Mouse (Mus musculus) cerebellum, adult 8-10 months (tissue): ENCODE results near the gene Alox12b.
A peak's percentile ranks its signal among the peaks of the same experiment; 100 is the strongest.

Source experiments
- DNase-seq: peaks from one replicate; pipeline ENCODE4 v3.0.0; 2022

Alox12b gene

DNA sequence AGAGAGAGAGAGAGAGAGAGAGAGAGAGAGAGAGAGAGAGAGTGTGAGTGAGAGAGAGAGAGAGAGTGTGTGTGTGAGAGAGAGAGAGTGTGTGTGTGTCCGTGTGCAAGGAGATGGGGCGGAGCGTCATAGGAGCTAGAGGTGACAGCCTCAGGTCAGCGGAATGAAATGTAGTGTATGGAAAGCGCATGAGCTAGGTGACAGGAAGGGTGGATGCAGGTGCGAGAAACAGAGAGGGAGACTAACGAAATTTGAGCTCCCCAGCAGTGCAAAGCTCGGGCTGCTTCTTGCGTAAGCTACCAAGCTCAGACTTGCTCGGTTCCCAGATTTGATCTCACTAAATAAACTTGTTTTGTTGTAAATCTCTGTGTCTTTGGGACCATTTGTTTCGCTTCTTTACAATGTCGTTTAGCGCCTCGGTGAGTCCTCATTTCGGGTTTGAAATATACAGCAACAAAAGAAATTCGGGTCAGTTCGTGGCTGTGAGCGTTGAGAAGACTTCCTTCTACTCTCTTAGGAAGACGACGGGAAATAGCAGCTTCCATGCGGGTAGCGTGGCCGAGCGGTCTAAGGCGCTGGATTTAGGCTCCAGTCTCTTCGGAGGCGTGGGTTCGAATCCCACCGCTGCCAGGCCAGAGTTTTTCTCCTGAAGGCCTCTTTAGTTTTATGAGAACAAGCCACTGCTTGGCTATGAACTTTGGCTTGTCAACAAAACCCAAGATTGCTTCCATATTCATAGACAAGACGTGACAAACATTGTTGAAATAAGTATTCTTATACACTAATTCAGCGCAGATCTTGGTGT lies 32.9 kb upstream of the Alox12b start:
- peak; percentile 91 for DNase-seq

DNA sequence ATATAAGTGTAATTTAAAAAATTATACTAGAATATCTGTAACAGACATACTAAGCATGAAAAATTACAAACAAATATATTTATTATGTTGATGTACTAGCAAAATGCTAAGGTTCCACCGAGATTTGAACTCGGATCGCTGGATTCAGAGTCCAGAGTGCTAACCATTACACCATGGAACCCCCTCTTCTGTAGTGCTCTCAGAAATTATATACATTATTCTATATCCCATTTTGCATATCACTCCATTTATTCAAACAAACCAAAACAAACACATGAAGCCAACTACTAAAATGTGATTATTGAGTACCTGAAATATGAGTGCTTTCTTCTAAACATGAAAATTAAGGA lies 32.3 kb upstream of the Alox12b start:
- DNase-seq = peak; percentile 78

DNA sequence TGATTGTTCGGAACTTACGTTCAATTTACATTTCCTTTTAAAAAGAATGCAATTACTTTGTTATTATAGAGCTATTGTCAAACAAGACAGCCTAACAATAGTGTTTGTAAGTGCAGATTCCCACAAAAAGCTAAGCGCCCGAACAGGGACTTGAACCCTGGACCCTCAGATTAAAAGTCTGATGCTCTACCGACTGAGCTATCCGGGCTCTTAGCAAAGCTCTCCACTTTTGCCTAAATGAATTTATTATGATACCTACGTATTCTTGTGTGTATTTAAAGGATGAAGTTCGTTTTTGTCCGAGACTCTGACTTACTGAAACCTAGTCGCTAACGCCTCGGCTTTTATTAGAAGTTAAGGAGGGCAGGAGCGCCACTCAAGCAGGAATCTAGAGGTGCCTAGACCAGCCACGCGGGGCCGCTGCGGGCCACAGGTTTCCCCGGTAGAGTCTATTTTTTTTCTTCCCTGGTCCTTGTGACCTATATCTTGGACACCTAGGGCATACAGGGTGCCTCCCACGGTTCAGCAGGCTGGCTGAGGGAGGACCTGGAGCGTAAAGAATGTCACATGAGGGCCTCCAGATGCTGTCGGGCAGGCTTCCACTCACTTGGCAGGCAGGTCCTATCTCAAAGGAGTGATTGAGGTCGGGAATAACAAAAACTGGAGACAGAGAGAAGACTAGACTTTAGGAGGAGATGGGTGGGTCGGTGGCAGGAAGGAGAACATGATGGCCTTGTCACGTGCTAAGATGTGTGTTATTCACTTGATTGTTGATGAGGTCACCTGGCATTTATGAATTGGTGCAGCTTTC lies 31.5 kb upstream of the Alox12b start:
- DNase-seq = peak; percentile 88

DNA sequence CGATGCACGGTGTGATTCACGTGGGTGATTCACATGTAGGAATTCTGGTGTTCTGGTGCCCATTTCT lies 31.1 kb upstream of the Alox12b start, which contains the start of gene Aloxe3:
TSS of gene Aloxe3 (plus strand) at position 45 of the 67 bp plus-strand sequence.
- no peak for DNase-seq

DNA sequence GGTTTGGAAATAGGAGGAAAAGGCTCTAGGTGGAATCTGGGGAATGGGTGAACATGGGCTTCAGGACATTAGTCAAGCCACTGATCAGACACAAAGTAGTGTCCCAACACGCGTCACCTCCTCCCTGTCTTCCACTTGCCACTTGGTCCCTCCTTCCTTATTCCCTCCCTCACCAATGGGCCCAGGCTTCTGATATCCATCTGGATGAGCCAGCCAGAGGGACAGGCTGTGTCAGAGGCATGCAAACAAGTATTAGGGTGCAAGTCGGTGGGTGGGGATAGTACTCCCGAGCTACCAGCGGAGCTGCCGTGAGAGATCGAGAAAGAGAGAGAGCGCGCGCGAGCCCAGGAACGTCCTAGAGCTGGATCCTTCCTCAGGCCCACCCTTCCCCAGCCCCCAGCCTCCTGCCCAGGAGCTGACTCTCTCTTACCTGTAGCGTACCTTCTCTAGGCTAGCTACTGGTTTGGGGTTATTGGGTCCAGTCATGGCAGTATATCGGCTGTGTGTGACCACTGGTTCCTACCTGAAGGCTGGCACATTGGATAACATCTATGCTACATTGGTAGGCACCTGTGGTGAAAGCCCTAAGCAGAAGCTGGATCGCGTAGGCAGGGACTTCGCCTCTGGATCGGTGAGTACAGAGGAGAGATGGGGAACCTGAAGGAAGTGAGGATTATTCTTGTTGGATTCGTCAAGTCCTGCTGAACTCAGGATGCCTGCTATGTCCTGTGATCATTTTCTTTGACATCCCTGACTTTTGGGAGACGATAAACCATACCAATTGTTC lies 30.7 kb upstream of the Alox12b start:
- peak; percentile 63 for DNase-seq

DNA sequence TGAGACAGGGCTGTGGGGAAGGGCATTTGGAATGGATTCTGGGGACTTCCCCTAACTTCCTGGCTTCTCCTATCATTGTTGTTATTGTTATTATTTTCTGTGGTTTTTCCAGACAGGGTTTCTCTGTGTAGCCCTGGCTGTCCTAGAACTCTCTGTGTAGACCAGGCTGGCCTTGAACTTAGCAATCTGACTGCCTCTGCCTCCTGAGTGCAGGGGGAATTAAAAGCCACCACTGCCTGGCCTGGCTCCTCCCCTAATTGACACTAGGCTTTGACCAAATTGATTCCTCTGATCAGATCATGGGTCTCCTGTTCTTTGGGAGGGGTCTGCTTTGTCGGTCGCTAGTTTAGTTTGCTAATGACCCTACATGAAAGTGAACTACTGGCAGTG lies 30.1 kb upstream of the Alox12b start:
- no peak for DNase-seq

DNA sequence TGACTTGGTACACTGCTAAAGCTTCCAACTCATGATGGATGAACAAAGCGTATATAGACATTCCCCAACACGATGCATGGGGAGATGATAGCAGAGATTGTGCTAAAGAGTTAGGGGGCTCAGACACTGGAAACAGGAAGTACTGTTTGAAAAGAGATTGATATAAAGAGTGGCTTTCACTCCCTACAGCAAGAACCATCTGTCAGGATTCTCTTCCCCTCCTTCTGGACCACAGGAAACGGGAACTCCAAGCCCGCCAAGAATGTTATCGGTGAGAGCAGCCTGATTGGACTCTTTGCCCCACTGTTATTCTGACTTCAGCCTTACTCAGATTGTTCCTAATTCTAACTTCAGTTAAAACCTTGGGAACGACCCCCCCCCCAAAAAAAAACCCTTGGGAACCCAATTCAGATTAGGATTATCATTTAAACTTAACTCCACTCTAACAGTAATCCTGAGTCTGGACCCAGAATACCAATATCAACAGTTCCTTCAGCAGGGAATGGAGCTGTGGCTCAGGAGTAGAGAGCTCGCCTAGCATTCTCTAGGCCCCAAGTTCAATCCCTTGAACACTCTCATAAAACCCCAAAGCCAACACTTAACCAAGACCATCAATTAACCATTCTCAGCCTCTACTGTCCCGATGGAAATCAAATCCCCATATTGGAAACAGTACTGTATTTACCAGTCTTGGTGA lies 28.2 kb upstream of the Alox12b start:
- DNase-seq = no peak

DNA sequence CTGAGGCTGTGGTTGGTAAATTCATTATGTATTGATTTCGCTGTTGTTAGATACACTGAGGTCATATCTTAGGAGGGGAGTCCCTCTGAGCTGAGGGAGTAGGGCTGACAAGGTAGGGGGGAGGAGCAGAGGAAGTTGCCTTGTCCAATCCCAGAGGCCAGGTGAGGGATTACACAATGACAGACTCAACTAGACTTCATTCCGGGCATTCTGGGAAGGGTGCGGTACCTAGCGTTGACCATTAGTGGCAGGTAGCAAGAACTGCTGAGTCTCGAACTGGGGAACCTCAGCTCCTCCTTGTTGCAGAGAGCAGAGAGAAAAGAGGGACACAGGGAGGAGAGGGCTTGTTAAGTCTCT lies 23.2 kb upstream of the Alox12b start:
- DNase-seq = no peak

DNA sequence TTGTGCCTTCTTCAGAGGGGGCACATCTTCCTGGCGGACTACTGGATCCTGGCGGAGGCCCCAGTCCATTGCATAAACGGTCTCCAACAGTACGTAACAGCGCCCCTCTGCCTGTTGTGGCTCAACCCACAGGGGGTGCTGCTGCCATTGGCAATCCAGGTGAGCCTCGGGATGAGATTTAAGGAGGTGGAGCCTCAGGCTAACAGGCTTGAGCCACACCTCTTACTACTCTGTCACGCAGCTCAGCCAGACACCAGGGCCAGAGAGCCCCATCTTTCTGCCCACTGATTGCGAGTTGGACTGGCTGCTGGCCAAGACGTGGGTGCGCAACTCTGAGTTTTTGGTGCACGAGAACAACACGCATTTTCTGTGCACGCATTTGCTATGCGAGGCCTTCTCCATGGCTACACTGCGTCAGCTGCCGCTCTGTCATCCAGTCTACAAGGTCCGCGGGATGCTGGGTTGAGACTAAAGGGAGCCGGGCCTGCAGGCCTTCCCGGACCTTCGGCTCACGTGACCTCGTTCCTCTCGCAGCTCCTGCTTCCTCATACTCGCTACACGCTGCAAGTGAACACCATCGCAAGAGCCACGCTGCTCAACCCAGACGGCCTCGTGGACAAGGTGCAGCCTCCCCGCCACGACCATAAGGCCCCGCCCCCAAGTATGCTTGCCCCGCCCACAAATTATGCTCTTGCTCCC lies 22.7 kb upstream of the Alox12b start:
- DNase-seq = peak; percentile 70

DNA sequence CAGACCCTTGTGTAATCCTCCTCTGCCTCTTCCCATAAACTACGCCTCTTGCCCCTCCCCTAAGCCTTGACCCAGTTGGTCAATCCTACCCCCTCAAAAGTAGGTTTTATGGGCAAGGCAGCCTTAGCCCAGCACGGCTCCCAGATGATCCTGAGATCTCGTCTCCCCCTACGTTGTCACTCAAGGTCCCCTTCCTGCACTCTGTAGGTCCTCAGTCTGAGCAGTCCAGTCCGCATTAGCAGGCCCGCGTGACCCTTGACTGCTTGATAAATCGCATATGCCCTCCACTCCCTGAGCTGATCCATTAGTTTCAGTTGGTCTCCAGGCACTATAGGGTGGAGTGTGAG lies 22.2 kb upstream of the Alox12b start:
- DNase-seq = no peak

DNA sequence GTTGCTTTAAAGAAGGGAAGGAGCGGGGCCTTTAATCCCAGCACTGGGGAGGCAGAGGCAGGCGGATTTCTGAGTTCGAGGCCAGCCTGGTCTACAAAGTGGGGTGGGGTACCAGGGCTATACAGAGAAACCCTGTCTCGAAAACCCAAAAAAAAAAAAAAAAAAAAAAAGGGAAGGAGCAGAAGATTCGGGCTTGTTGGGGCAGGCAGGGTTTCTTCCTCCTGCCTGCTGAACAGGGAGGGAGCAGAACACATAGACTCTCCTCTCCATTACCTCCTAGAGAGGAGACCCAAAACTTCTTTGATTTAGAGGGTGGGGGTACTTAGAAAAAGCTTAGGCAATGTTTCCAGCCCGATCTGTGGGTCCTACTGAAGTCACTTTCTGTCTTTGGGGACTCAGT lies 21.4 kb upstream of the Alox12b start:
- DNase-seq = no peak

DNA sequence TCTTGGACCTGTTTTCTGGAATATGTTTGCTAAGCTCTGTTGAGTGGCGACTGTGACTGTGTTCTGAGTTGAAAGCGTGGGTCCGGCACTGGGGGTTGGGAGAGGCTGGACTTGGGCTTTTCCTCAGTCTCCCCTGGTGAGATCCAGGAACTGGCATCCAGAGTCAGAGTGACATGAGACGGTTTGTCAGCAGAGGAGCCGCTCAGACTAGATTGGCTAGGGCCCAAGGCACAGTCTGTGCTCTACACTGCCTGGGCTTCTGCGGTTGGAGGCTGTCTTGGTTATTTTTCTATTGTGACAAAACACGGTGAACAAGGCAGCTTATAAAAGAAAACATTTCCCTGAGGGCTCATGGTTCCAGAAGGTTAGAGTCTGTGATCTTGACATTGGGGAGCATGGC lies 9.2 kb upstream of the Alox12b start:
- DNase-seq = no peak

DNA sequence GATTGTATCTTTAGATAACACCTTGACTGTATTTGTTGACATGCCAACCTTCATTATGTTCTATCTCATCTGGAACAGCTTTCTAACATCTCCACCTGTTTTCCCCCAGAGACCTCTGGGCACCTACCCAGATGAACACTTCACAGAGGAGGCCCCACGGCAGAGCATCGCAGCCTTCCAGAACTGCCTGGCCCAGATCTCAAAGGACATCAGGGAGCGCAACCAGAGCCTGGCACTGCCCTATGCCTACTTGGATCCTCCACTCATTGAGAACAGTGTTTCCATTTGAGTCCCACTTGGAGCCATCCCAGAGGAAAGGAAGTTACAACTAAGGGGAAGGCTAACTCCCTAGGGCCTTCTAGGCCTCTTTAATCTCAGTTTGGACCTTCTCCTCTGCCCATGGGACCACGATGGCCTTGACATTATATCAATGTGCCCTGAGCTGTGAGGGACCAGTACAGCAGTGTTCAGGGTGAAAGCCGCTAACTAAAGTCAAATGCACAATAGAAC lies 8.3 kb upstream of the Alox12b start:
- no peak for DNase-seq

DNA sequence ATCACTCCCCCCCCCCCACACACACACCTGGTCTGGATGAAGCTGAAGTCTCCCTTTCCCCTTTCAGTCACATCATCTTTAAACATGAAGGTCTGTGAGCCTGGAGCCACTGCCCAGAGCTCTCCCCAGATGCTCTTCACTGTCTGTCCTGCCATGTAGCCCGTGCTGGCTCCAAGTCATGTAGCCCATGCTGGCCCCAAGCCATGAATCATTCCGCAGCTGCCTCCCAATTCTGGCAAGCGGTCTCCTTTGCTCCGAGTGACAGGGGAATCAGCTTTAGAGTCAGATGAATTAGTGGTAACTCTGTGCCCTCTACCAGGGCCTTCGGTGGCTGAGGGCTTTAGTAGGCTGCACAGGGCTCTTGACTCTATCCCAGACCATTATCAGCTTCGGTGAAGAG lies 7.1 kb upstream of the Alox12b start:
- DNase-seq = no peak

DNA sequence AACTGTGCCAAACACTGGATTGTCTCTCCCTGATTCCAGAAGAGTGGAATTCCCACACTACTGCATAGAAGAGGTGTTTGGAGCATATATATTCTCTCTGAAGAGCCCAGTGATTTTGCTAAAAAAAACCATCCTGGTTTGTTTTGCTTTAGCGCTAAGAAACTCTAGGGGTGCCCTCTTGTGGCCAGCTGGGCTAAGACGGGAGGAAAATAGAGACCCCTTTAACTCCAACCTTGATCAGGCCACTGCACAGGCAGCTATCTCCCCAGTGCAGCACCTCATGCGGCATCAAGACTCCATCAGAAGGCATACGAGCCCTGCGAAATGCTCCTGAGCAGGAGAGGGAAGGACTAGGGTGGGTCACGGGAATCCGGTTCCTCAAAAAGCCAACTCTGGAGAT lies 6.3 kb upstream of the Alox12b start:
- peak; percentile 73 for DNase-seq

DNA sequence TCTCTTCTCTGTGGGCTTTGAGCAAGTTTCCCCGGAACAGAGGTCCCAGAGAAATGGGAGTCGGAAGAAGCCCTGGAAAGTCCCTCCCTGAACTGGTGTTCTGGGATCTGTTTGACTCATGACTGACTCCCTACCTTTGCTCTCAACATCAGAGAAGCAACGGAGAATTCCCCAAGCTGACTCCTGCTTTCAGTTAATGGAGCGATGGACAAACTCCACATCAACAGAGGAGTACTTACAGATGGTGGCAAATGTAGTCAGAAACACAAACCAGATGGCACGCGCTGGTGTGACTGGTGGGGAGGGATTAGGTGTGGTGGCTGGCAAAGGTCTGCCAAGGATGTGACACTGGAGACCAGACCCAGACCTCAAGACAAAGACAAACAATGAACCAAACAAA lies 5.8 kb upstream of the Alox12b start:
- no peak for DNase-seq

DNA sequence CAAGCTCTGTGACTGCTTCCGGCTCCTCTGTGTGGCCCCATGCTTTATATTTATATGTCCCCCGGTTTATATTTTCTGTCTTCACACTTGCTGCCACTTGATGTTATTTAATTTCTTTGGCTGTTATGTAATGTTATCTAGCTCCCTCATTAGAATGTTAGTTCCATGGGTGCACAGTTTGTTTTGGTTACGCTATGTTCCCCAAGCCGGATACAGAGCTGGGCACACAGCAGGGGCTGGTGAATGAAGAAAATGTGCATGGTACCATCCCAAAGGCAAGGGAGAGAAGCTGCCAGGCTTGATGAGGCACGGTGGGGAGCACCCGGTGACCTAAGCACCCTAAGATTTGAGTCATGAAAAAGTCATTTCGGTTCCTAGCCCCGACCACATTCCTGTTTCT lies 3.0 kb upstream of the Alox12b start:
- DNase-seq = no peak

DNA sequence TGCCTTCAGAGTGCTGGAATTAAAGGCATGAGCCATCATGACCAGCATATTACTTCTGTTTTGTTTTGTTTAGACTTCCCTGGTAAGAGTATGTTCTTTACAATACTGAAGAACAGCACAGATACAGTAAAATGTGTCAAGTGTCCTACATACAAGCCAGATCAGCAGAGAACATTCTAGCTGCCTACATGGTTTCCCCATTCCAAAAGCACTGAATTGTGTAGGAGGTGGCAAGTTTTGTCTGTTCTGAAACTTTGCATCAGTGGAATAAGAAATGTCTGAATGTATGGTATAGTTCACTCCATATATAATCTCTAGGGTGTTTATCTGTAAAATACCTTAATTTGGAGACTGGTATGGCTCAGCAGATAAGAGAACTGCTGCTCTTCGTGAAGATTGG lies 1.4 kb upstream of the Alox12b start:
- no peak for DNase-seq

DNA sequence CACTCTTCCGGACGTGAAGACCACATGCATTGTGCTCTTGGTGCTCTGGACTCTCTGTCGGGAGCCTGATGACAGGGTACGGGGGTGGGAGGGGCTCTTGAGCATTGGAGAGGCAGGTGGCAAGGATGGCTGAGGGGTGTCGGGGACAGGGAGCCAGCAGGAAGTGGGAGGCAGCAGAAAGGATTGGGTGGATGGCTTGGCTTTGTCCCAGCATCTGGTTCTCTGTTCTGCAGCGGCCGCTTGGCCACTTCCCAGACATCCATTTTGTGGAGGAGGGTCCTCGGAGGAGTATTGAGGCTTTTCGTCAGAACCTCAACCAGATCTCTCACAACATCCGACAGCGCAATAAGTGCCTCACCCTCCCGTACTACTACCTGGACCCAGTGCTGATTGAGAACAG lies 12.5 kb downstream of the Alox12b start:
- DNase-seq = no peak

DNA sequence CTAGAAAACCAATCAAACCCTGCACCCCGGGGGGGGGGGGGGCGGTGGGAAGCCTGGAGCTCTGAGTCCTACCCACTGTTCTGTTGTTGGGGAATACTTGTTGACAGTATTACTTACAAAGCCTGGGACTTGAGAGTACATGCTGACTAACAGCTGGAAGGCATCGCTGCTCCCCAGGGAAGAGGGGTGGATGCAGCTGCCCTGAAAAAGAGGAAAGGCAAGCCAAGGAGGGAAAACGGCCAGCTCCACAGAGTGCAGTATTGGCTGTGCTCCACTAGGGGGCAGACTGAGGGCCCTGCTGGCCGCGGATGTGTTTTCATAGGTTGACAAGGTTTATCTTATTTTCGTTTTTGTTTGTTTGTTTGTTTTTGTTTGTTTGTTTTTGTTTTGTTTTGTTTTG lies 14.8 kb downstream of the Alox12b start:
- DNase-seq = peak; percentile 51

DNA sequence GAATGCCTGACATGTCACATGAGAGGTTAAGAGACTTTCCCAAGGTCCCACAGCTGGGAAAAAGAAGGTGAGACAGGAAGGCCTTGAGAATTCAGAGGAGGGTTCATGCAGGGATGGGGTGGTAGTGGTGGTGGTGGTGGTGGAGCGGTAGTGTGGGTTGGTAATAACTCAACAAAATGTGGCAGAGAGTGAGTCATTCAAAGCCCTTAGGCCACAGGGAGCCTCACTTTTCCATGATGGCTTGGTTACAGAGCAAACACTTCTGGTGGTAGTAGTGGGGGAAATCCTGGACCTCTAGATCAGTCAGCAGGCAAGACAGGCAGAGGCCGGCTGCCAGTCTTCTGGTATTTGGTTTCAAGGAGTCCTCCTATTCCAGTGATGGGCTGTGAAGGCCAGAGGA lies 15.8 kb downstream of the Alox12b start:
- no peak for DNase-seq

DNA sequence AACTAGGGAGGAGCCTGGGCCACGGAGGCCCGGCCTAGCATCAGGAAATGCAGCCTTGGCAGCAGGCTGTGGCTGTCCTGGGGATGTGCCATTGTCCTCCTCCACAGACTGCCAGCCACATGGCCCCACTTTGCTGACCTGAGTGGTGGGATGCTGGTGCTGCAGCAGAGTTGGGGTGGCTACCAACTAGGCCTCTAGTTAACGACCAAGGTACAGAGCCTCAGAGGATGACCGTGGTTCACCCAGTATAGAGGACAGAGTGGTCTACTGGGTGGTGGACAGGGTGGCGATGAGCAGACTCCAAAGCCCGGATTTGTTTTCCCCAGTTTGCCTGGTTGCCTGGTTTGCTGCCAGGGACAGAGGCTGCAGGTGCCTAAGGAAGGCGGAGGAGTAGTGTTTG lies 17.9 kb downstream of the Alox12b start:
- DNase-seq = no peak

DNA sequence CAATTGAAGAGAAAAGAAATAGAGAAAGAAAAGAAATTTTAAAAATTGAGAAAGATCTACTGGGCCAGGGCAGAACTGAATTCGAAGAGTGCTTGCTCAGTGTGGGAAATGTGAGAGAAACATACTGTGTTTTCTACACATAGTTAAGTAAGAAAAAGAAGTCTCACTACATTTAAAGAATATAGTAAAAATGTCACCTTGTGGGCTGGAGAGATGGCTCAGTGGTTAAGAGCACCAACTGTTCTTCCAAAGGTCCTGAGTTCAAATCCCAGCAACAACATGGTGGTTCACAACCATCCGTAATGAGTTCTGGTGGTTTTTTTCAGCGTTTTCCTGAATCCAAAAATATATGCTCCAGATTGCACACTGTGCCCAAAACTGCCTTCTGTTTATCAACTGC lies 21.7 kb downstream of the Alox12b start:
- no peak for DNase-seq
